Mouse (Mus musculus): Measurements from ENCODE around the gene Ptgis.

- TF ChIP-seq POLR2A (IDR thresholded peaks at IDR 0.05; ENCODE audit: control insufficient read depth, low read depth, low read length) (no peak), CTCF (IDR thresholded peaks at IDR 0.05; ENCODE audit: control insufficient read depth, insufficient read depth, insufficient replicate concordance, low read depth, low read length) (peak; percentile 37; the same call in 1 of the 2 replicates)
These were observed 18.3 kb downstream of the Ptgis start for GRCm38 (mm10) chr2:167222152-167222551.

All from testis, adult 2 months (tissue).